Mouse (Mus musculus) G1E (cell line): ENCODE measurements around the gene Hist1h2ad.

ENCODE experiments used
- CTCF ChIP-seq: IDR thresholded peaks from 2 replicates; pipeline ENCODE4 v1.5.1; 2012; ENCODE audit warnings: low read depth, low read length, inconsistent platforms, mixed read lengths
- POLR2AphosphoS5 ChIP-seq: IDR thresholded peaks from 2 replicates; pipeline ENCODE4 v1.6.1; 2012; ENCODE audit warnings: low read depth, low read length, inconsistent platforms; ENCODE audit not compliant: insufficient replicate concordance
- TAL1 ChIP-seq: conservative IDR thresholded peaks from 2 replicates; pipeline ENCODE4 v1.6.1; 2012; ENCODE audit warnings: low read depth, low read length, inconsistent platforms, mixed read lengths

- TF ChIP-seq TAL1 (no peak), CTCF (no peak), POLR2AphosphoS5 (no peak)
These were observed 30.9 kb downstream of the Hist1h2ad start for GRCm38 (mm10) chr13:23605052-23605451.
